ENCODE assay signal across 11 mouse cellular contexts in the genomic region with DNA sequence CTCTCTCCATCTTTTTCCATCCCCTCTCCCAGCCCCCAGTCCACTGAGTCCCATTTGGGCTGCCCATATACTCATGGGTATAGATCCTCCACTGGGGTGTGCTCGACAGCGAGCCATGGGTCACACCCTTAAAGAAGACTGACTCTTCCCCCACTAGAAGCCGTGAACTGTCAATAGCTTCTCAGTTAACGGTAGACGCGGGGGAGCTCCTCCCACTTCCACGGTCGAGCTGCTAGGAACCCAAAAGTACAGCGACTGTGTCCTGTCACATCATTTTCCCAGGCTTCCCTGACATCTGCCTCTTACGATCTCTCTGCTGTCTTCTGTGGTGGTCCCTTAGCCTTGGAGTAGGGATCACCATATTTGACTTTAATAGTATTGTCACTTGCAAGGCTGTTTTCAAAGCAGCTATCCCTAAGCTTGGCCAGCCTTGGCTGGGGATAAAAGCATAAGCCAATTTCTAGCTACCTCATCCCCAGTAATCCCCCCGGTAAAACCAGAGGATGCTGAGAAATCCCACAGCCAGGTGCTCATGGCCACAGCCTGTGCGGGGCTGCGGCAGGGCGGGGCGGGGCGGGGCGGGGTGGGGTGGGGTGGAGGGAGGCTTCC.
DNase-seq lines count a peak whose midpoint lies in the region; ATAC-seq and TF ChIP-seq lines count a peak whose summit lies in the region.
"Had no signal": no experiment of that assay in that cellular context is flagged by ENCODE, and none has a peak within 500 bp of the region (broad histone marks: within the 10 kb centered on the region; RNA-seq: fewer than 3 reads in every experiment).

No protein-coding gene starts in this region.

- DNase-seq in kidney, adult 18-20 months: no peak
- DNase-seq in cerebellum, adult 8-10 months: no peak
- no peak for DNase-seq in gastrocnemius, adult 18-20 months (ENCODE audit: low spot score)
- no peak for DNase-seq in frontal cortex, postnatal 10 days (ENCODE audit: low spot score in 2 of 2)
- DNase-seq: cerebellum, postnatal 14 days; gastrocnemius, postnatal 36 days had no signal

- peaks cover 8% of the 10 kb centered on the region; the same call in 1 of the 2 replicates for H3K4me1 ChIP-seq in kidney, embryonic 15.5 days
- H3K4me1 ChIP-seq in bone marrow, adult 2 months (ENCODE audit: control insufficient read depth, insufficient read depth, low read length): peaks cover 5% of the 10 kb centered on the region; the same call in 1 of the 2 replicates
- no peaks in the 10 kb centered on the region for H3K4me1 ChIP-seq in small intestine, adult 2 months (ENCODE audit: control insufficient read depth, insufficient read depth, insufficient read length, low read length)

- no peaks in the 10 kb centered on the region for H3K27me3 ChIP-seq in kidney, embryonic 15.5 days
- H3K27me3 ChIP-seq in small intestine, adult 2 months (ENCODE audit: control insufficient read depth, insufficient read depth, low read length): no peaks in the 10 kb centered on the region
- H3K27me3 ChIP-seq: liver, embryonic 15.5 days had no signal

- H3K4me3 ChIP-seq in kidney, embryonic 15.5 days (replicated peaks): no peak overlapping the region
- no peak overlapping the region for H3K4me3 ChIP-seq in bone marrow, adult 2 months (replicated peaks; ENCODE audit: control insufficient read depth, low read depth, low read length)
- no peak overlapping the region for H3K4me3 ChIP-seq in small intestine, adult 2 months (ENCODE audit: low read depth, low read length)
- H3K4me3 ChIP-seq: liver, embryonic 15.5 days had no signal

- no peak for TF ChIP-seq CTCF in bone marrow, adult 2 months (IDR thresholded peaks at IDR 0.05; ENCODE audit: control insufficient read depth, insufficient read depth, low read length)
- no peak for TF ChIP-seq CTCF in small intestine, adult 2 months (IDR thresholded peaks at IDR 0.05; ENCODE audit: extremely low read depth, insufficient read length, insufficient replicate concordance, low read depth, low read length)

- H3K9me3 ChIP-seq in kidney, embryonic 15.5 days (replicated peaks): no peaks in the 10 kb centered on the region
- H3K9me3 ChIP-seq: liver, embryonic 15.5 days had no signal

- no peak for TF ChIP-seq POLR2A in bone marrow, adult 2 months (IDR thresholded peaks at IDR 0.05; ENCODE audit: borderline replicate concordance, control insufficient read depth, low read depth, low read length)
- TF ChIP-seq POLR2A in small intestine, adult 2 months (IDR thresholded peaks at IDR 0.05; ENCODE audit: low read depth, low read length): no peak

- H3K27ac ChIP-seq in kidney, embryonic 15.5 days: no peak overlapping the region
- H3K27ac ChIP-seq in bone marrow, adult 2 months (ENCODE audit: control insufficient read depth, insufficient read depth, low read depth, low read length, poor library complexity): peak overlapping the region; percentile 68; the same call in 1 of the 2 replicates
- peak overlapping the region; percentile 24; the same call in 1 of the 2 replicates for H3K27ac ChIP-seq in small intestine, adult 2 months (ENCODE audit: insufficient read depth, low read depth, low read length)
- H3K27ac ChIP-seq: liver, embryonic 15.5 days had no signal

- no peak for ATAC-seq in kidney, embryonic 15.5 days (replicated peaks; ENCODE audit: low FRiP score)
- peak; percentile 49 for ATAC-seq in inflammation-experienced regulatory T-cells, adult 6 months

- H3K36me3 ChIP-seq in kidney, embryonic 15.5 days: no peaks in the 10 kb centered on the region
- H3K36me3 ChIP-seq in small intestine, adult 2 months (ENCODE audit: control insufficient read depth, insufficient read depth, low read length): no peaks in the 10 kb centered on the region
- H3K36me3 ChIP-seq: liver, embryonic 15.5 days had no signal

- 34% methylated on average over 17 of the region's 17 CpGs for WGBS in kidney, embryonic 15.5 days
- WGBS in bone marrow, adult 2 months: 25% methylated on average over 17 of the region's 17 CpGs
- 29% methylated on average over 17 of the region's 17 CpGs for WGBS in small intestine, adult 2 months

- peak overlapping the region; percentile 35 for H3K4me2 ChIP-seq in kidney, embryonic 15.5 days
- H3K4me2 ChIP-seq: liver, embryonic 15.5 days had no signal

- H3K9ac ChIP-seq in kidney, embryonic 15.5 days: no peak overlapping the region
- H3K9ac ChIP-seq: liver, embryonic 15.5 days had no signal
